Mouse (Mus musculus) G1E (cell line): Measurements from ENCODE around the gene Dpp8.

ENCODE experiments used
- CTCF ChIP-seq: IDR thresholded peaks from 2 replicates; pipeline ENCODE4 v1.5.1; 2012; ENCODE audit warnings: low read depth, low read length, inconsistent platforms, mixed read lengths
- GATA1 ChIP-seq: IDR thresholded peaks from 2 replicates; pipeline ENCODE4 v1.6.1; 2012; ENCODE audit warnings: borderline replicate concordance, low read length, inconsistent platforms, mixed read lengths
- POLR2AphosphoS5 ChIP-seq: IDR thresholded peaks from 2 replicates; pipeline ENCODE4 v1.6.1; 2012; ENCODE audit warnings: low read depth, low read length, inconsistent platforms; ENCODE audit not compliant: insufficient replicate concordance

GRCm38 (mm10) chr9:65107893-65108292 is 75.7 kb downstream of the Dpp8 start:
- TF ChIP-seq GATA1: no peak
- no peak for TF ChIP-seq CTCF
- no peak for TF ChIP-seq POLR2AphosphoS5
